Mouse (Mus musculus) kidney, embryonic 14.5 days (tissue): ENCODE data around the gene Hspa12a. TPM values are rescaled to one million over a fixed set of nuclear protein-coding genes. Genes with fewer than 3 reads are reported as not detected.

Experiments
- ATAC-seq: fragments of 200-750 bp; cut with Nextera tagmentation; 2 replicates; pipeline ENCODE4 v1.8.0; 2017; ENCODE audit warnings: moderate number of reproducible peaks, mild to moderate bottlenecking, moderate TSS enrichment, moderate library complexity; ENCODE audit not compliant: low FRiP score, low TSS enrichment
- H3K27ac ChIP-seq: fragments of 300-500 bp; sonication (generic); 2 replicates; pipeline ENCODE4 v1.5.1; 2014; ENCODE audit warnings: low read depth, mild to moderate bottlenecking, low read length, moderate library complexity, mixed read lengths
- H3K27me3 ChIP-seq: fragments of 300-500 bp; sonication (generic); 2 replicates; pipeline ENCODE4 v1.6.1; 2014; ENCODE audit warnings: mild to moderate bottlenecking, low read length; ENCODE audit not compliant: control insufficient read depth, insufficient read depth
- H3K36me3 ChIP-seq: fragments of 300-500 bp; sonication (generic); 2 replicates; pipeline ENCODE4 v1.6.1; 2014; ENCODE audit warnings: low read length, mixed read lengths; ENCODE audit not compliant: control insufficient read depth, insufficient read depth
- H3K4me1 ChIP-seq: fragments of 300-500 bp; sonication (generic); 2 replicates; pipeline ENCODE4 v1.6.1; 2014; ENCODE audit warnings: low read length, mixed read lengths; ENCODE audit not compliant: control insufficient read depth, insufficient read depth
- H3K4me2 ChIP-seq: fragments of 300-500 bp; sonication (generic); replicated peaks from 2 replicates; pipeline ENCODE4 v1.6.1; 2014; ENCODE audit warnings: low read depth, mild to moderate bottlenecking, low read length
- H3K4me3 ChIP-seq: fragments of 300-500 bp; sonication (generic); 2 replicates; pipeline ENCODE4 v1.5.1; 2014; ENCODE audit warnings: mild to moderate bottlenecking, low read length
- H3K9ac ChIP-seq: fragments of 300-500 bp; sonication (generic); 2 replicates; pipeline ENCODE4 v1.6.1; 2014; ENCODE audit warnings: low read depth, mild to moderate bottlenecking, low read length, moderate library complexity
- H3K9me3 ChIP-seq: fragments of 300-500 bp; sonication (generic); 2 replicates; pipeline ENCODE4 v1.6.1; 2016; ENCODE audit warnings: low read length; ENCODE audit not compliant: control insufficient read depth
- WGBS: fragments of 180-500 bp; shearing (Covaris S2); extraction: QIAGEN DNeasy Blood & Tissue Kit; methylation state at CpG from one replicate; pipeline ENCODE4 v1.1.7; 2014; 5-methylcytosine and 5-hydroxymethylcytosine counted together
- polyA plus RNA-seq: library from polyadenylated mRNA; unstranded; fragments of >200 nt; fragmentation: Nextera tagmentation; extraction: Ambion mirVana; gene quantifications from 2 replicates; pipeline ENCODE4 v1.2.1, GENCODE M21; 2014

Gene Hspa12a
- 8.1 and 9.5 TPM in 2 replicates for polyA plus RNA-seq

DNA sequence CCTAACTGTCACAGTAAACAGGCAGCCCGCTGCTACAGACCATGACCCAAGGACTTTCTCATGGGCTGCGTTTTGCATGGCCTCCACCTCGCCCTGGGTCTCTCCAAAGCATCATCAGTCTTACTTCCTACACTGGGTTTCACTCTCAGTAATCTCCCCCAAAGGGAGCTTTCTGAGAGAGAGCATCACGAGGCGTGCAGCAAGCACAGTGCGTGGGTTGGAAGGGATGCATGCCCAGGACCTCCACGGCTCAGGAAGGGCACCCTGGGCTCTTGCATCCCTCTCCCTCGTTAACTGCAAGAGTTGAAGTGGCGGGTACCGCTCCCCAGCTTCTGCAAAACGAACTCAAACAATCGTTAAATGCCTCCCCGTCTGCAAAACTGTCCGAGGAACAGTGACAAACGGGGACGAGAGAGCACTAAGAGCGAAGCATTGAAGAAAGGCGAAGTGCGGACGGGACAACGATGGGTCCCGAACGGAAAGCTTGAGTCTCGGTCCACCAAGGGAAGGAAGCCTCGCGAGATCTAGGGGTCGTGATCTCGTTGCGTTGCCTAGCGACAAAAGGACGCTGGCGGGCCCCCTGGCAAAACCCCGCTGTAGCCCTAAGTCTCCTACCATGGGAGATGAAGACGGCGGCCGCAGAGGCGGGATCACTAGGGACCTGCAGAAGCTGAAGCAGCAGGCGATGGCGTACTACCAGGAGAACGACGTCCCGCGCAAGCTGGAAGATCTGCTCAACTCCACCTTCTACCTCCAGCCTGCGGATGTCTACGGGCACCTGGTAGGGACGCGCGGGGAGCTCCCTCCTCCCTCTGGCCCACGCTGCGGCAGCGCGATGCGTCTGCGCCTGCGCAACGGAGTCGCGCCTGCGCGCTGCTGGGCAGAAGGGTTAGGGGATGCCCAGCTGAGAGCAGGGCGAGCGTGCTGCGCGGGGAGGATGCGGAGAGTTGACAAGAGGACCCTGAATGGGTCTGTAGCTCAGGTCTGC lies at the start of gene Hspa12a, which contains the start of gene Eno4:
TSS of gene Hspa12a (minus strand) at position 814 of the 988 bp plus-strand sequence.
TSS of gene Eno4 (plus strand) at position 585 of the 988 bp plus-strand sequence.
- H3K4me3 ChIP-seq, result peak within 1 kb of the TSS; percentile 56
- no peaks in the 10 kb centered on the region for H3K9me3 ChIP-seq
- no peaks in the 10 kb centered on the region for H3K36me3 ChIP-seq
- peak within 1 kb of the TSS; percentile 67 for H3K9ac ChIP-seq
- peak within 1 kb of the TSS; percentile 95 for H3K4me2 ChIP-seq
- WGBS, result under 1% methylated on average over 58 of the region's 65 CpGs
- H3K4me1 ChIP-seq, result peaks cover 11% of the 10 kb centered on the region; the same call in 1 of the 2 replicates
- peak within 1 kb of the TSS; percentile 44; the same call in 1 of the 2 replicates for H3K27ac ChIP-seq
- peaks cover 4% of the 10 kb centered on the region; the same call in 1 of the 2 replicates for H3K27me3 ChIP-seq
- peak; percentile 97 for ATAC-seq

DNA sequence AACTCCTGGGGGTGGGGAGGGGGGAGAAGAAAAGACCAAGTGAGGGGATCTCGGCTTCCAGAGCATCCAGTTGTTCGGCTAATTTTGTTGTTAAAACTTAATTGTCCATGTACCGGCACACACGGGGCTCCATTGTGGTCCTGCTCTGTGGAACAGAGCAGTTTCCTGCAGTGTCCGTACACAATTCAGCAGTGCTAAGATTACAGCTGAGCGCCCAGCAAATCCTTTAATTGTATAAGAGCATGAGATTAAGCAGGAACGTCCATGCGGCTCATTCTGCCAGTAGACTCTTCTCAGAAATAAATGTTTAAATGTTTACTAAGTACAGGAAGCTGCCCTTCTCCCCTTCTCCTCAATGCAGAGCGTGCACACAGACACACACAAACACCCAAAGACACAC lies 38.1 kb upstream of the Hspa12a start:
- H3K36me3 ChIP-seq, result no peaks in the 10 kb centered on the region
- H3K27me3 ChIP-seq, result no peaks in the 10 kb centered on the region; the same call in 1 of the 2 replicates
- no peaks in the 10 kb centered on the region for H3K4me1 ChIP-seq
- 0 out of 2 replicates have a peak overlapping the region, but pooled peaks have one; percentile 22 for H3K4me2 ChIP-seq
- H3K9ac ChIP-seq, result 0 out of 2 replicates have a peak overlapping the region, but pooled peaks have one; percentile 18
- no peak for ATAC-seq
- no peaks in the 10 kb centered on the region for H3K9me3 ChIP-seq
- no peak overlapping the region for H3K4me3 ChIP-seq
- WGBS, result 28% methylated on average over 9 of the region's 9 CpGs
- H3K27ac ChIP-seq, result no peak overlapping the region

DNA sequence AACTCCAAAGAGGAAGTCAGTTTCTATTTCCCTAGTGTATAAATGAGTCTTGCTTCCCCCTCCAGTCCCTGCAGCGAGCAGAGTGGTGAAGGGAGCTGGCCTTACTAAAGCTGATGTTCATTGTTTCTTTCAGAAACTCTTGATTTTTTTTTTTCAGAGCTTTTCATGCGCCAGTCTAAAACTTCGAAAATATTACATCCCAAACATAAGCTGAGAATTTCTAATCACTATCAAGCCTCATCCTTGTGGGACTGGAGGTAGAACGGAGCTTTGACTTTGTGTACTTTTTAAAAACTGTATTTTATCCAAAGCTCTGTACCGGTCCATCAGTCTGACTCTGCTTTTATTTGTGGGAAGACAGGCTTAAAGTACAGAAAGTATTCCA lies 36.6 kb upstream of the Hspa12a start:
- Histone ChIP-seq H3K36me3 (no peaks in the 10 kb centered on the region), H3K4me1 (no peaks in the 10 kb centered on the region), H3K9me3 (no peaks in the 10 kb centered on the region), H3K4me3 (no peak overlapping the region), H3K27me3 (no peaks in the 10 kb centered on the region; the same call in 1 of the 2 replicates), H3K4me2 (no peak overlapping the region), H3K9ac (no peak overlapping the region), H3K27ac (no peak overlapping the region)
- WGBS, result 74% methylated on average over 5 of the region's 5 CpGs
- ATAC-seq, result no peak

DNA sequence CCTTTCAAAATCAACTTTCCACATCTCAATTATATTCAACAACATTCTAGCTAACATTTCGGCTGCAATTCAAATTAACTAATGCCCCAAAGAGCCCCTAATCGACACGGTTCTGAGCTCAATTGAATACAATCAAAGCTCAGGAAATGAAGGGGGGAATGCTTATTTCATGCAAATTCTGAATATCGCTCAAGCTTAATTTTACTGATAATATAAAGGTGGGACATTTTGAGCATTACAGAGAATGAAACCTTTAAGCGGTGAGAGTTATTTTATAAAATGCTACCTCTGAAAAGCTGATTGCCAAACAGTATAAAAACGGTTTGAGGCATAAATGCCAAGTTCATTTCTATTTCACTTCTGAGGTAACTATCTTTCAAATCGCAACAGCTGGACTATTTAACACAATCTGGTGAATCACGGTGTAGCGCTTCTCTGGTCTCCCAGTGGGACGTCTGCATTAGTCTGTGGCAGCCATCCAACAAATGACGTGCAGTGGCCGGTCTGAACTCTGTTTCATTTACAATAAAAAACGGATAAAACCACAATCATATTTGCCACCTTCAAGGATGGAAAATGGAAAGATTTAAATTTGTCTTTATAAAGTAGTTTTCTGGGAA lies 36.1 kb upstream of the Hspa12a start:
- H3K9me3 ChIP-seq, result no peaks in the 10 kb centered on the region
- no peak overlapping the region for H3K4me3 ChIP-seq
- WGBS, result 55% methylated on average over 13 of the region's 13 CpGs
- H3K27me3 ChIP-seq, result no peaks in the 10 kb centered on the region; the same call in 1 of the 2 replicates
- H3K4me1 ChIP-seq, result no peaks in the 10 kb centered on the region
- no peak overlapping the region for H3K9ac ChIP-seq
- H3K4me2 ChIP-seq, result no peak overlapping the region
- no peak for ATAC-seq
- H3K27ac ChIP-seq, result no peak overlapping the region
- H3K36me3 ChIP-seq, result no peaks in the 10 kb centered on the region

DNA sequence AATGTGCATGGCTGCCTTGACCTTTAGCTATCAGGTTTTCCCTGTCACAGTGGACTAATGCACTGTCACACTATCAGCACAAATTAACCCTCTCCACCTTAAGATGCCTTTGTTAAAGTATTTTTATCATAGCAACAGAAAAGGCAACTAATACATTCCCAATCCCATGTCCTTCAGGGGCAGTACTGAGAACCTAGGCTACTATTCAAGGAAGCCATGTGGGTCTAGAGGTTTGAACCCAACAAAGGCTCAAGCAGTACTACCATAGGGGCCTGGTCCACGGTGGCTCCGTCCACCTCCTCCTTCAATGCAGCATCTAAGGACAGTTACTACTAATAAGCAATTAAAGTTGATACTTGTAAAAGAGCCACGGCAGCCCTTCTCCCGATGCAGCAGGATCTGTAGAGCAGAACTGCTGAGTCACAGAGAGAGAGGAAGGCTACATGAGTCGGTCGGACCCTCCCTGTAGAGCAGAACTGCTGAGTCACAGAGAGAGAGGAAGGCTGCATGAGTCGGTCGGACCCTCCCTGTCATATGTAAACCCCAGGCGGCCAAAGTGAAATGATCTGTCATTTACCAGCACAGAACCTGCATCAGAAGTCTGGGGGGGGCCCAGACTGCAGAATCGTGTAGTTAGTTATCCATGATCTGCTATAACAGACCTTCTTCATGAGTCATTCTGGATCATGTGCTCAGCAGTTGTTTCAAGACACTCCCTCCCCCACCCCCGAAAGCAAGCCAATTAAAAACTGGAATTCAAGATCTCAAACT lies 35.1 kb upstream of the Hspa12a start:
- H3K4me2 ChIP-seq, result no peak overlapping the region
- H3K9ac ChIP-seq, result no peak overlapping the region
- 69% methylated on average over 11 of the region's 11 CpGs for WGBS
- H3K27ac ChIP-seq, result no peak overlapping the region
- no peaks in the 10 kb centered on the region for H3K36me3 ChIP-seq
- H3K4me3 ChIP-seq, result no peak overlapping the region
- H3K4me1 ChIP-seq, result no peaks in the 10 kb centered on the region
- 0 out of 2 replicates have a peak, but pooled peaks have one; percentile 24 for ATAC-seq
- no peaks in the 10 kb centered on the region for H3K27me3 ChIP-seq
- no peaks in the 10 kb centered on the region for H3K9me3 ChIP-seq

DNA sequence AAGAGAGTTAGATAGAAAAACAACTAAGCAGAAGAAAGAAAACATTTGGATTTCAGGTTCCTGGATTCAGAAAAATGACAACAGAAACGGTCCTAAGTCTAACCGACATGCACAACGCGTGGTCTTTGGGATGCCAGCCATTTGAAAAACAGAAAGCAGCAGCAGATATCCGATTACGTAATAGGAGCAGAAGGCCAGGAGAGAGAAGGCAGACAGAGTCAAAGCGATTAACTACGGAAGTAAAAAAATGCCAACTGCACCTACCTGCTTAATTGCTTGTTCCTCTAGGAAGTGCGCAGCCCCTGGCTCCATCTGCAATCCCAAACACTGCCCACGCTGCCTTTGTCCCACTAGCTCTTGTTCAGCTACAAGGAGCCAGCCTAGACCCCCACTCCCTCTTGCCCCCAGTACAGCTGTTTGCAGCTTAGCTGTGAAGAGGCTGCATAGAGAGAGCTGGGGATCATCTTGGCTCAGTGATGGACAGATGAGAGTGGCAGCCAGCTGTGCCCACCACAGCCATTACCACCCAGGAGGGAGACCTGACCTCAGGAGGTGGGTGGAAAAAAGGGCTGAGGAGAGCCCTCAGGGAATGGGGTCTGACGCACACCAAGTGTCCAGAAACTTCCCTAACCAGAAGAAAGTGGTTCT lies 31.9 kb upstream of the Hspa12a start:
- H3K4me1 ChIP-seq, result no peaks in the 10 kb centered on the region
- 0 out of 2 replicates have a peak, but pooled peaks cover 10% of the 10 kb centered on the region for H3K27me3 ChIP-seq
- no peak overlapping the region for H3K9ac ChIP-seq
- no peak for ATAC-seq
- no peak overlapping the region for H3K4me3 ChIP-seq
- WGBS, result 60% methylated on average over 11 of the region's 11 CpGs
- H3K4me2 ChIP-seq, result no peak overlapping the region
- no peak overlapping the region for H3K27ac ChIP-seq
- H3K9me3 ChIP-seq, result no peaks in the 10 kb centered on the region
- H3K36me3 ChIP-seq, result no peaks in the 10 kb centered on the region

DNA sequence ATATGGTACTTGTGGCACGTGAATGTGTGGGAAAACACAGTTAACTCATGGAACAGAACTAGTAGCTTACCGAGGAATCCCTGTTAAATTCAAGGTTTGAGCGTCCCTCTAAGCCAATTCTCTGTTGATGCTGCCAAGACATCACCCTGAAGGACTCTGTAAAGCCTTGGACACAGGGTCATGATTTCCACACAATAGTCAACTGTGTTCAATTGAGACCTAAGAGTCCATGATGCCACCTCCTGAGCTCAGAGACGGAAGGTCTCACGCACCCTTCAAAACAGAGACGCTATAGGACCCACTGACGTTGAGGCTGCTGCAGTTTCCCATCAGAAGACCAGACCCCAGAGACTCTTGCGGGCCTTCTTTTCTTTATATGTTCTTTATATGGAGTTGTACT lies 30.7 kb upstream of the Hspa12a start:
- ATAC-seq, result no peak
- 92% methylated on average over 8 of the region's 8 CpGs for WGBS
- no peak overlapping the region for H3K4me2 ChIP-seq
- no peaks in the 10 kb centered on the region for H3K36me3 ChIP-seq
- no peak overlapping the region for H3K4me3 ChIP-seq
- H3K27me3 ChIP-seq, result 0 out of 2 replicates have a peak, but pooled peaks cover 10% of the 10 kb centered on the region
- no peak overlapping the region for H3K9ac ChIP-seq
- no peaks in the 10 kb centered on the region for H3K9me3 ChIP-seq
- H3K4me1 ChIP-seq, result no peaks in the 10 kb centered on the region
- H3K27ac ChIP-seq, result no peak overlapping the region

DNA sequence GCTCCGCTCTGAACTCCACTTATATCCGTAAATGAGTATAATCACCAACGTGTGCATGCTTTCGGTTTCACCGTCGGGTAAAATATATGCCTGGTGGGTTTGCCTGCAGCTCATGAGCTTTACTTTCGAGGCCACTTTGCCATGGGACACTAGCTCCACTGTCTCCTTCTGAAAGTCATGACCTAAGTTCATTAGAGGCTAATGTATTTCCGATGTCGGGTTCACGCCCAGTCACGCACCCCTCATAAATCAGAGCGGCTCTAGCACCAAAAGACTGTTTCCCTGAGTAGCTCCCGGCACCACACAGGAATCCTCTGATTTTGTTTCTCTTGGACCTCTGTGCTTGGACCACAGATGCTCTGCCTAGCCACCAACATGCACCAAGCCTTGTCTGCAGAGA lies 27.4 kb upstream of the Hspa12a start:
- Histone ChIP-seq H3K36me3 (no peaks in the 10 kb centered on the region), H3K27me3 (peaks cover 15% of the 10 kb centered on the region; the same call in 1 of the 2 replicates), H3K9me3 (no peaks in the 10 kb centered on the region), H3K4me1 (no peaks in the 10 kb centered on the region), H3K27ac (no peak overlapping the region), H3K9ac (no peak overlapping the region), H3K4me2 (no peak overlapping the region), H3K4me3 (0 out of 2 replicates have a peak overlapping the region, but pooled peaks have one; percentile 9)
- 19% methylated on average over 13 of the region's 13 CpGs for WGBS
- no peak for ATAC-seq
